Mouse (Mus musculus) heart, embryonic 10.5 days (tissue): ENCODE results near the gene Myh4. TPM values are rescaled to one million over a fixed set of nuclear protein-coding genes. Genes with fewer than 3 reads are reported as not detected.

Experiments
- DNase-seq: peaks from one replicate; pipeline ENCODE4 v3.0.0-alpha.2; 2017; ENCODE audit warnings: low spot score
- H3K27ac ChIP-seq: fragments of 300-500 bp; sonication (generic); 2 replicates; pipeline ENCODE4 v1.5.1; 2016; ENCODE audit warnings: mild to moderate bottlenecking
- H3K27me3 ChIP-seq: fragments of 300-500 bp; sonication (generic); 2 replicates; pipeline ENCODE4 v1.6.1; 2016; ENCODE audit warnings: mild to moderate bottlenecking; ENCODE audit not compliant: poor library complexity, insufficient read depth, severe bottlenecking
- H3K36me3 ChIP-seq: fragments of 300-500 bp; sonication (generic); 2 replicates; pipeline ENCODE4 v1.6.1; 2016; ENCODE audit warnings: mild to moderate bottlenecking, moderate library complexity
- H3K4me1 ChIP-seq: fragments of 300-500 bp; sonication (generic); 2 replicates; pipeline ENCODE4 v1.6.1; 2016; ENCODE audit warnings: mild to moderate bottlenecking
- H3K4me3 ChIP-seq: fragments of 300-500 bp; sonication (generic); 2 replicates; pipeline ENCODE4 v1.5.1; 2016; ENCODE audit warnings: mild to moderate bottlenecking, moderate library complexity
- H3K9me3 ChIP-seq: fragments of 300-500 bp; sonication (generic); 2 replicates; pipeline ENCODE4 v1.6.1; 2016; ENCODE audit warnings: mild to moderate bottlenecking, moderate library complexity
- WGBS: fragments of 180-500 bp; shearing (Covaris S2); methylation state at CpG from one replicate; pipeline ENCODE4 v1.1.7; 2016; 5-methylcytosine and 5-hydroxymethylcytosine counted together
- polyA plus RNA-seq: library from polyadenylated mRNA; unstranded; fragments of >200 nt; fragmentation: Nextera tagmentation; extraction: Ambion mirVana; gene quantifications from 2 replicates; pipeline ENCODE4 v1.2.1, GENCODE M21; 2016

Gene Myh4
- 0.02 TPM in 1 of 2 replicates, not detected in the other for polyA plus RNA-seq

- no peak within 1 kb of the TSS for H3K27ac ChIP-seq
- no peaks in the 10 kb centered on the region for H3K36me3 ChIP-seq
- no peak within 1 kb of the TSS for H3K4me3 ChIP-seq
- H3K9me3 ChIP-seq: no peaks in the 10 kb centered on the region
- 80% methylated on average over 5 of the region's 5 CpGs for WGBS
- DNase-seq: no peak
- H3K27me3 ChIP-seq: no peaks in the 10 kb centered on the region
- no peaks in the 10 kb centered on the region for H3K4me1 ChIP-seq
These were observed at the start of gene Myh4 for GRCm38 (mm10) chr11:67237481-67238079. TSS of gene Myh4 (plus strand) at chr11:67238029.

DNA sequence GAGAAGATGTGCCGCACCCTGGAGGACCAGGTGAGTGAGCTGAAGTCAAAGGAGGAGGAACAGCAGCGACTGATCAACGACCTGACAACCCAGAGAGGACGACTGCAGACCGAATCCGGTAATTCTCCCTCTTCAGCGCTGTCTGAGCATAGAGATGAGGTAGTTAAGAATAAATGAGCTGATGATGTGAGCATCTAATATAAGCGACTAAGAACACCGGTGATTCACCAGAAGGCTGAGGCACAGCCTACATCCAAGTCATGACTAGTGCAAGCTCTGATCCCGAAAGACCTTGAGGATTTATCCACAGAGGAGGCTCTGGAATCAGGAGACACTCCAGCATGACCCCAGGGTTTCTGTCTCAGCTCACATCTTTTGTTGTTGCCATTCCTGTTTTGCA is 47.5 kb upstream of the Myh4 start:
- H3K4me3 ChIP-seq: no peak overlapping the region
- no peaks in the 10 kb centered on the region for H3K4me1 ChIP-seq
- H3K27me3 ChIP-seq: no peaks in the 10 kb centered on the region
- no peak overlapping the region for H3K27ac ChIP-seq
- DNase-seq: no peak
- no peaks in the 10 kb centered on the region for H3K36me3 ChIP-seq
- H3K9me3 ChIP-seq: no peaks in the 10 kb centered on the region
- 76% methylated on average over 10 of the region's 10 CpGs for WGBS

- no peaks in the 10 kb centered on the region for H3K4me1 ChIP-seq
- H3K36me3 ChIP-seq: no peaks in the 10 kb centered on the region
- no peak overlapping the region for H3K27ac ChIP-seq
- H3K4me3 ChIP-seq: no peak overlapping the region
- no peaks in the 10 kb centered on the region for H3K27me3 ChIP-seq
- no peak for DNase-seq
- H3K9me3 ChIP-seq: no peaks in the 10 kb centered on the region
- WGBS: 82% methylated on average over 2 of the region's 2 CpGs
These were observed 47.0 kb upstream of the Myh4 start for GRCm38 (mm10) chr11:67190814-67191213.

DNA sequence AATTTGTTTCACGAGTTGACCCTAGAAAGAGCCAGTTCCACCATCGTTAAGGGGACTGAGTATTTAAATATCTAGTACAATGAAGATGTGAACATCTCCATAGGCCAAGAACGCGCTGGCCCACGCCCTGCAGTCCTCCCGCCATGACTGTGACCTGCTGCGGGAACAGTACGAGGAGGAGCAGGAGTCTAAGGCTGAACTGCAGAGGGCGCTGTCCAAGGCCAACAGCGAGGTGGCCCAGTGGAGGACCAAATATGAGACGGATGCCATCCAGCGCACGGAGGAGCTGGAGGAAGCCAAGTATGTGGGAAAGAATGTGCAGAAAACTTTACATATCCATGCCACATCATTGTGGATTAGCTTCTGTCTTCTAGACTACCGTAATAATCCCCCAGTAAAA is 46.3 kb upstream of the Myh4 start:
- no peak overlapping the region for H3K27ac ChIP-seq
- H3K27me3 ChIP-seq: no peaks in the 10 kb centered on the region
- no peaks in the 10 kb centered on the region for H3K9me3 ChIP-seq
- WGBS: 87% methylated on average over 14 of the region's 14 CpGs
- H3K4me1 ChIP-seq: no peaks in the 10 kb centered on the region
- H3K36me3 ChIP-seq: no peaks in the 10 kb centered on the region
- H3K4me3 ChIP-seq: no peak overlapping the region
- DNase-seq: no peak

DNA sequence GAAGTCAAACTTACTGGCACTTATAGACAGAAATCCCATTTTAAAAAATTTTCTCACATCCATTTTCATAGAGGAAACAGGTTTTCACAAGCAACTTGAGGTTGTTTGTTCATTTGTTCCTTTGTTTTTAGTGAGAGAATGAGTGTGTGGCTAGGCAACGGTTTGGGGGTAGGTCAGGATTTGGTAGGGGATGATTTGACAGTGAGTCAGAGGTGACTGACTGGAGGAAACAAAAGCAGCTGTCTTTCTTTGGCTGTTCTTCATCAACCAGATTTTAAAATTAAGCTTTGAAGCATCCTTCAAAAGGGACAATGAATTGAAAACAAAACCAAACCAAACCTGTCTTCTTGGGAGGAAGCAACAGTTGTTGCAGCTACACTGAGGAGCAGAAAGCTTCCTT is 38.5 kb upstream of the Myh4 start:
- Histone ChIP-seq H3K36me3 (no peaks in the 10 kb centered on the region), H3K9me3 (no peaks in the 10 kb centered on the region), H3K4me3 (no peak overlapping the region), H3K4me1 (peaks cover 5% of the 10 kb centered on the region; the same call in 1 of the 2 replicates), H3K27ac (no peak overlapping the region), H3K27me3 (no peaks in the 10 kb centered on the region)
- DNase-seq: no peak
- WGBS: 55% methylated on average over 1 of the region's 1 CpGs

DNA sequence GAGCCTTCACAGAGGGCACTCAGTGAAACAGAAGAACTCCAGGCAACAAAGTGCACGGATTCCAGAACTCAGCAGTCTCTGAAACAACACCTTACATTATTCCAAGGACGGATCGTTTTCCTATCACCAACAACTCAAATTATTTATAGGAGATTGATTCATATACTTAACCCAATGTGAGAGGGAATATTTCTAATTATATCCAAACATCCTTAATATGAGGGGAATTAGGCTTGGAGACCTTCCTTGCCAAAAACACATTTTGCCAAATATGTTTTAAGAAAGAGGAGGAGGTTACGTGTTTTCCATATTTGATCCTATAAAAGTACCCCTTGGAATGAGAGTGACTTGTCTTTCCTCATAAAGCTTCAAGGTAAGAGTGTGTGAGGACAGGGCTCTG is 38.1 kb upstream of the Myh4 start, which contains the start of gene Myh1:
Gene Myh1, plus strand, starts transcription at position 301 of the 400 bp plus-strand sequence.
- Histone ChIP-seq H3K27me3 (no peaks in the 10 kb centered on the region), H3K9me3 (no peaks in the 10 kb centered on the region), H3K4me3 (no peak within 1 kb of the TSS), H3K27ac (no peak within 1 kb of the TSS), H3K4me1 (peaks cover 5% of the 10 kb centered on the region; the same call in 1 of the 2 replicates), H3K36me3 (no peaks in the 10 kb centered on the region)
- no peak for DNase-seq
- WGBS: 77% methylated on average over 4 of the region's 4 CpGs

GRCm38 (mm10) chr11:67204766-67205165 is 33.1 kb upstream of the Myh4 start:
- Histone ChIP-seq H3K27ac (no peak overlapping the region), H3K27me3 (0 out of 2 replicates have a peak, but pooled peaks cover 3% of the 10 kb centered on the region), H3K4me3 (no peak overlapping the region), H3K36me3 (no peaks in the 10 kb centered on the region), H3K4me1 (peaks cover 5% of the 10 kb centered on the region; the same call in 1 of the 2 replicates), H3K9me3 (no peaks in the 10 kb centered on the region)
- 77% methylated on average over 3 of the region's 3 CpGs for WGBS
- no peak for DNase-seq

DNA sequence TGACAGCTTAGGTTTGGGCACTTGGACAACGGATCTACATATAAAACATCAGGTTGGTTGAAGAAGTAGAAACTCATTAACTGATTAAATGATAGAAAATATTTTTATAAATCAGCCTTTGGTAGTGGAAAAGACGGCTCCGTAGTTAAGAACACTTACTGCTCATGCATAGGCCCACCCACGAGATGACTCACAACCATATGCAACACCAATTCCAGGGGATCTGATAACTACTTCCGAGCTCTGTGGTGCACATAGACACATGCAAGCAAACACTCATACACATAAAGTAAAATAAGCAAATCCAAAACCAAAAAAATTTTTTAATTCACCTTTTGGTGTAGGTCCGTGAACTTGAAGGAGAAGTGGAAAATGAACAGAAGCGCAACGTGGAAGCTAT is 16.0 kb upstream of the Myh4 start:
- Histone ChIP-seq H3K27ac (no peak overlapping the region), H3K9me3 (no peaks in the 10 kb centered on the region), H3K36me3 (no peaks in the 10 kb centered on the region), H3K4me3 (no peak overlapping the region), H3K4me1 (no peaks in the 10 kb centered on the region), H3K27me3 (no peaks in the 10 kb centered on the region)
- WGBS: 88% methylated on average over 8 of the region's 8 CpGs
- DNase-seq: no peak

DNA sequence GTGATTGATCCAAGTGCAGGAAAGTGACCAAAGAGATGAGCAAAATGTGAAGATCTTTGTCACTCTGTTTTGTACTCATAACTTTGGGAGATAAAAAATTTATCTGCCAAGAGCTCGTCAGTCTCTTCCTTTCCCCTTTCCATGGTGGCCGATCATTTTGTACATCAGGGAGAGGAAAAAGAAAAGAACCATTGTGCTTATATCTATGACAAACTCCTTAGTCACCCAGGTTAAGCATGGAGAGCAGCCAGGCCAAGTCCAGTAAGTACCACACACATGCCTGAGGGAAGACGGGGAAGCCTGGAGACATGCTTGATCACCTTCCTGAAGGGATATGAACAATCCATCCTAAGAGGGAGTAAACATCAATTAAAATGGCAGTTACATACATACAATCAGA is 13.4 kb upstream of the Myh4 start:
- WGBS: 77% methylated on average over 3 of the region's 3 CpGs
- Histone ChIP-seq H3K4me3 (no peak overlapping the region), H3K27ac (no peak overlapping the region), H3K36me3 (no peaks in the 10 kb centered on the region), H3K27me3 (no peaks in the 10 kb centered on the region), H3K9me3 (no peaks in the 10 kb centered on the region), H3K4me1 (0 out of 2 replicates have a peak, but pooled peaks cover 4% of the 10 kb centered on the region)
- no peak for DNase-seq

GRCm38 (mm10) chr11:67228731-67229130 is 9.1 kb upstream of the Myh4 start:
- no peak for DNase-seq
- Histone ChIP-seq H3K27me3 (no peaks in the 10 kb centered on the region), H3K27ac (no peak overlapping the region), H3K4me3 (no peak overlapping the region), H3K36me3 (no peaks in the 10 kb centered on the region), H3K9me3 (no peaks in the 10 kb centered on the region), H3K4me1 (0 out of 2 replicates have a peak, but pooled peaks cover 4% of the 10 kb centered on the region)
- WGBS: 87% methylated on average over 3 of the region's 3 CpGs

- H3K9me3 ChIP-seq: no peaks in the 10 kb centered on the region
- no peaks in the 10 kb centered on the region for H3K36me3 ChIP-seq
- WGBS: 74% methylated on average over 5 of the region's 5 CpGs
- DNase-seq: no peak
- no peaks in the 10 kb centered on the region for H3K27me3 ChIP-seq
- 0 out of 2 replicates have a peak, but pooled peaks cover 4% of the 10 kb centered on the region for H3K4me1 ChIP-seq
- no peak overlapping the region for H3K4me3 ChIP-seq
- H3K27ac ChIP-seq: no peak overlapping the region
These were observed 8.7 kb upstream of the Myh4 start for GRCm38 (mm10) chr11:67229166-67229565.

DNA sequence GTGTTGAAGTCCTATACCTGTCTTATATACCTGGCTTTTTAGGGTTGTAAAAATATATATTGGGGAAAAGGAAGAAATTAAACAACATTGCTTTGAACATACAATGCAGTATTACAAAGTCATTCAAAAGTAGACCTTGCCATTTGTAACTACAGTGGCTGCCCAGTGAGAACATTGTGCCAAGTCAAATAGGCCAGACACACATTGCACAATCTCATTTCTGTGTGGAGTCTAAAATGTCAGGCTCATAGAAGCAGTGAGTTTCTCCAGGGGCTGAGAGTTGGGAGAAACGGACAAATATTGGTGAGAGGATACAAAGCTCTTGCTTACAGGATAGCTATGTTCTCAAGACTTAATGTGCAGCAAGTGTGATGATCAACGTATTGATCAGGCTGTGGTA is 7.9 kb upstream of the Myh4 start:
- 0 out of 2 replicates have a peak, but pooled peaks cover 4% of the 10 kb centered on the region for H3K4me1 ChIP-seq
- H3K4me3 ChIP-seq: no peak overlapping the region
- H3K36me3 ChIP-seq: no peaks in the 10 kb centered on the region
- no peak for DNase-seq
- WGBS: 75% methylated on average over 2 of the region's 2 CpGs
- H3K27me3 ChIP-seq: no peaks in the 10 kb centered on the region
- no peak overlapping the region for H3K27ac ChIP-seq
- H3K9me3 ChIP-seq: no peaks in the 10 kb centered on the region

GRCm38 (mm10) chr11:67235639-67236358 is 2.0 kb upstream of the Myh4 start:
- DNase-seq: no peak
- no peaks in the 10 kb centered on the region for H3K27me3 ChIP-seq
- no peaks in the 10 kb centered on the region for H3K36me3 ChIP-seq
- no peak overlapping the region for H3K4me3 ChIP-seq
- no peak overlapping the region for H3K27ac ChIP-seq
- WGBS: 58% methylated on average over 5 of the region's 5 CpGs
- H3K4me1 ChIP-seq: no peaks in the 10 kb centered on the region
- H3K9me3 ChIP-seq: no peaks in the 10 kb centered on the region
